Mouse (Mus musculus) liver, postnatal 0 days (tissue): ENCODE data around the gene Csk. TPM values are rescaled to one million over a fixed set of nuclear protein-coding genes. Genes with fewer than 3 reads are reported as not detected.

Experiments
- ATAC-seq: fragments of 200-750 bp; cut with Nextera tagmentation; 2 replicates; pipeline ENCODE4 v1.8.0; 2017; ENCODE audit warnings: mild to moderate bottlenecking, moderate library complexity
- DNase-seq: peaks from one replicate; pipeline ENCODE4 v3.0.0-alpha.2; 2016
- H3K27ac ChIP-seq: fragments of 300-500 bp; sonication (generic); 2 replicates; pipeline ENCODE4 v1.5.1; 2014; ENCODE audit warnings: antibody characterized with exemption, moderate library complexity, mild to moderate bottlenecking, low read depth
- H3K27me3 ChIP-seq: fragments of 300-500 bp; sonication (generic); 2 replicates; pipeline ENCODE4 v1.6.1; 2014; ENCODE audit warnings: low read length, control low read depth, mixed read lengths; ENCODE audit not compliant: insufficient read depth
- H3K36me3 ChIP-seq: fragments of 300-500 bp; sonication (generic); replicated peaks from 2 replicates; pipeline ENCODE4 v1.6.1; 2014; ENCODE audit warnings: mild to moderate bottlenecking, control low read depth, low read length, moderate library complexity, mixed read lengths; ENCODE audit not compliant: insufficient read depth
- H3K4me1 ChIP-seq: fragments of 300-500 bp; sonication (generic); 2 replicates; pipeline ENCODE4 v1.6.1; 2014; ENCODE audit warnings: antibody characterized with exemption, mild to moderate bottlenecking, control low read depth; ENCODE audit not compliant: insufficient read depth
- H3K4me2 ChIP-seq: fragments of 300-500 bp; sonication (generic); 2 replicates; pipeline ENCODE4 v1.6.1; 2014; ENCODE audit warnings: low read depth, mild to moderate bottlenecking, low read length, moderate library complexity, mixed read lengths
- H3K4me3 ChIP-seq: fragments of 300-500 bp; sonication (generic); 2 replicates; pipeline ENCODE4 v1.5.1; 2014; ENCODE audit warnings: low read depth, low read length
- H3K9ac ChIP-seq: fragments of 300-500 bp; sonication (generic); replicated peaks from 2 replicates; pipeline ENCODE4 v1.6.1; 2014; ENCODE audit warnings: mild to moderate bottlenecking, moderate library complexity
- H3K9me3 ChIP-seq: fragments of 300-500 bp; sonication (generic); 2 replicates; pipeline ENCODE4 v1.6.1; 2016; ENCODE audit warnings: mild to moderate bottlenecking, control low read depth, low read length, mixed read lengths
- CTCF ChIP-seq: sonication (generic); IDR thresholded peaks from 2 replicates; pipeline ENCODE4 v1.5.1; 2016; ENCODE audit warnings: antibody characterized with exemption, low read depth
- EP300 ChIP-seq: IDR thresholded peaks from 2 replicates; pipeline ENCODE4 v1.6.1; 2016; ENCODE audit warnings: antibody characterized with exemption, low read depth, mild to moderate bottlenecking
- WGBS: fragments of 180-500 bp; shearing (Covaris S2); extraction: QIAGEN DNeasy Blood & Tissue Kit; methylation state at CpG from one replicate; pipeline ENCODE4 v1.1.7; 2014; ENCODE audit not compliant: insufficient replicate concordance; 5-methylcytosine and 5-hydroxymethylcytosine counted together
- polyA plus RNA-seq: library from polyadenylated mRNA; unstranded; fragments of >200 nt; fragmentation: Nextera tagmentation; extraction: Ambion mirVana; gene quantifications from 2 replicates; pipeline ENCODE4 v1.2.1, GENCODE M21; 2015

Gene Csk
- polyA plus RNA-seq, 1 experiment from 2014 or later: 15.5 TPM

DNA sequence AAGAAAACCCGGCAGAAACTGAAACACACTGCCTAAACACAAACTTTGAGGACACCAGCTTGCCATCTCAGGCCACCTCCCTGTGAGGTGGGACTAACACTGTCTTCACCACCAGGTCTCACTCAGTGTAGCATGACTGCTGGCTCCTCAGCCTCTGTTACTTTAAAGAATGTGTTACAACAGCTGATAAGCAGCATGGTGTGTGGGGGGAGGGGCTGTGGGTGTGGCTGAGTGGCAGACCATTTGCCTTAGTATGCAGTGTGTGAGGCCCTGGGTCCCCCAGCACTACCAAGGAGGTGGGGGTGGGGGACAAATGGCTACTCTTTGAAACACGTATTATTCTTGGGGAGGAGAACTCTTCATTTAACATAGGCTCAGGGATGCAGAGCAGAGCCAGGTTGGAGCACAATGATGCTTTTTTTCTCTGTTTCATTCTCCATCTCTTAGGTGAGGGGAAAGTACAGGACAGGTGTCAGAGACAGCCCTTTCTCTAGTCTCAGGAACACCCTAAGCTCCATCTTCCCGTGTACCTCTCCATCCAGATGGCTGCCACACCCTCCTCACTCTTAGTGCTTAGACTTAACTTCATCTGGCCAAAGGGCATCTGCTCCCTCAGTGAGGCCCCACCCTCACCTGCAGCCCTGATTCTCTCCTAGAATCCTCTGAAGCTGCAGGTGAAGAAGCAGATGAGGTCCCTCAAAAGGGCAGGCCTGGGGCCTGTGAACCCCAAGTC lies 52.6 kb downstream of the Csk start:
- 8% methylated on average over 3 of the region's 3 CpGs for WGBS

DNA sequence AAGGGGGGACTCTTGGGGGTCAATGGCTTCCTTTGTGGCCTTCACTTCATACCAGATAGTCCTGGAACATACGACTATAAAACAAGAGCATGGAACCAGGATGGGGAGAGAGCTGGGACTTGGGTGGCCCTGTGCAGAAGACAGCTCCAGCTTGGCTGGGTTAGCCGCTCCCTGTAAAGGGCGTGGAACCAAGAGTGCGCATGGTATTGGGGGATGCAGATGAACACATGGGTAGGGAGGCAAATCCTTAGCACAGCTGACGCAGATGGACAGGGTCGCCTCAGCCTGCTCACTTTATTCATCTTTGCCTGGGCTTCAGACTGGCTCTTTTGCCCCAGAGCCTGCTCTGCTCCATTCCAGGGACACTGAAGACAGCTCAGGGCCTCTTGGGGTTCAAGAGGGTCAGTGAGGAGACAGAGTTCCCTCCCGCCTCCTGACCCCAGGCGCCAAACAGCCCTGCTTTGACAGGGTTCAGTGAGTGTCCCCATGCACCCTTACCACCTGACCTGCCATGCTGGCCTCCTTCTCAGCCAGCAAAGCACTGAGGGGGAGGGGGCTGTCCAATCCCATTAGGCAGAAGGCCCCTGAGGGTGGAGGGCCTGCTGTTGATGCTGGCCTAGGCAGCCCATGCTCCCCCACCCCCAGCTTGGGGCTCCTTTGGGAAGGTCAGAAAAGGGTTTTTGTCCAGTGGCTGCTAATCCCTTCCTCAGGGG lies 54.4 kb downstream of the Csk start:
- no peak overlapping the region for H3K4me3 ChIP-seq
- TF ChIP-seq EP300 (no peak), CTCF (no peak)
- DNase-seq (no peak), ATAC-seq (no peak)
- H3K27ac ChIP-seq: no peak overlapping the region
- H3K9me3 ChIP-seq: no peaks in the 10 kb centered on the region
- no peak overlapping the region for H3K9ac ChIP-seq
- no peak overlapping the region for H3K4me2 ChIP-seq
- peaks cover 13% of the 10 kb centered on the region; the same call in 1 of the 2 replicates for H3K36me3 ChIP-seq
- no peaks in the 10 kb centered on the region; the same call in 1 of the 2 replicates for H3K4me1 ChIP-seq
- H3K27me3 ChIP-seq: peaks cover 3% of the 10 kb centered on the region; the same call in 1 of the 2 replicates
- 66% methylated on average over 8 of the region's 8 CpGs for WGBS

More for the DNA sequence above, 52.6 kb downstream of the Csk start:
- ATAC-seq (no peak), DNase-seq (peak; percentile 50)
- Histone ChIP-seq H3K27ac (no peak overlapping the region), H3K9me3 (no peaks in the 10 kb centered on the region), H3K27me3 (peaks cover 12% of the 10 kb centered on the region), H3K4me3 (no peak overlapping the region), H3K4me1 (no peaks in the 10 kb centered on the region; the same call in 1 of the 2 replicates), H3K4me2 (no peak overlapping the region), H3K9ac (no peak overlapping the region), H3K36me3 (no peaks in the 10 kb centered on the region)
- TF ChIP-seq CTCF (no peak), EP300 (no peak)

DNA sequence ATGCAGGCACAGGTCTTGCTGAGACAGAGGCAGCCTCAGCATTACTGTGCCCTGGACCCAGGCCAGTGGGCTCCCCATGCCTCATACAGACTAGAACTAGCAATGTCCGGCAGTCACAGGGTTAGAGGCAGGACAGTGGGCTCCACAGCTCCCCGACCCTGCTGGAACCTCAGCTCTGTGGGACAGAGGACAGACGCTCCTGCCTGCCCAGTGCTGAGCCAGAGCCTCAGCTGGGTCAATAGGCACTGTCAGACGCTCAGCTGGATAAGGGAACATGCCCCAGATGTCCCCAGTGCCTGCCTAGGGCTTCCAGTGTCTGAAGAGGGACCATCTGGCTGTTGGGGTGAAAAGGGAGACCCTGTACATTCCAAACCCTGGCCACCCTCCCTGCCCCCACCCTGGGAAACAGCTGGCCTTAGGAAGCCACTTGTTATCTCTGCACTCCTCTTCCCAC lies 55.5 kb downstream of the Csk start:
- no peak for DNase-seq
- ATAC-seq: no peak
- Histone ChIP-seq H3K4me1 (no peaks in the 10 kb centered on the region; the same call in 1 of the 2 replicates), H3K4me3 (no peak overlapping the region), H3K9ac (no peak overlapping the region), H3K4me2 (no peak overlapping the region), H3K27me3 (no peaks in the 10 kb centered on the region), H3K9me3 (no peaks in the 10 kb centered on the region), H3K27ac (peak overlapping the region; percentile 22; the same call in 1 of the 2 replicates), H3K36me3 (peaks cover 17% of the 10 kb centered on the region; the same call in 1 of the 2 replicates)
- WGBS: 48% methylated on average over 4 of the region's 4 CpGs
- TF ChIP-seq EP300 (no peak), CTCF (no peak)

DNA sequence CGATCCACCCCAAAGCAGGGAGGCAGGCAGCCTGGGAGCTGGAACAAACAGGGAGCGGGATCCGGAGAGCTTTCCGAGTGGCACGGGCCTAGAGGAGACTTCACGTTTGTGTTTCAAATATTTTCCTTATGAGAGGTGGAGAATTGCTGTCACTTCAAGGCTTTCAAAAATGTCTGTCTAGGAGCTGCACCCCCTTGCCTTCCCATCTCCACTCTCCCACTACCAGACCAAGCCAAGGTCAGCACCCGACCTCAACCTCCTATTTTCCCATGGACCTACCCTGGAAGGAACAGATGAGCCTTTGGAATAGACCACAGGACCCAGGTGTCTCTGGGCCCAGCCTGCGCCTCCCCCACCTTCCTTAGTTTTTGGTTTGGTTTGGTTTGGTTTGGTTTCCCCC lies 56.2 kb downstream of the Csk start:
- ATAC-seq: no peak

DNA sequence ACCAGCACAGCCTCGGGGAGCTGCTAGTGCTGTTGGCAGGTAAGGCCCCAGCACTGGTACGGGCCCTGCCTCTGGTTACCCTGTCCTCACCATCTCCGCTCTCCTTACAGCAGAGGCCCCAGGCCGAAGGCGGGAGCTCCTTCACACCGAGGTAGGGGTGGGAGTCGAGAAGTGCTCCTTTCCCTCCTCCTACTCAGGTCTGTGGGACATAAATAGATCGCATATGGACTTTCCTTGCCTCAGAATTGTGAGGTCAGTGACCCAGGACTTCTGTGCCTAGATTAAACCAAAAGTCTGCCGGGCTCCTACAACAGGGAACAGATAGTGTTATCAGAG lies 59.3 kb downstream of the Csk start:
- ATAC-seq: no peak
- H3K36me3 ChIP-seq: peaks cover 21% of the 10 kb centered on the region; the same call in 1 of the 2 replicates
- WGBS: 71% methylated on average over 9 of the region's 9 CpGs
- TF ChIP-seq EP300: no peak
- no peak for TF ChIP-seq CTCF
- DNase-seq: no peak
- H3K27ac ChIP-seq: no peak overlapping the region
- no peaks in the 10 kb centered on the region for H3K27me3 ChIP-seq
- H3K4me2 ChIP-seq: no peak overlapping the region
- H3K9ac ChIP-seq: no peak overlapping the region
- H3K4me1 ChIP-seq: peaks cover 6% of the 10 kb centered on the region
- no peaks in the 10 kb centered on the region for H3K9me3 ChIP-seq
- no peak overlapping the region for H3K4me3 ChIP-seq

More for the DNA sequence above, 56.2 kb downstream of the Csk start:
- no peak for TF ChIP-seq EP300
- no peak for TF ChIP-seq CTCF
- H3K4me1 ChIP-seq: no peaks in the 10 kb centered on the region; the same call in 1 of the 2 replicates
- H3K27me3 ChIP-seq: no peaks in the 10 kb centered on the region
- H3K27ac ChIP-seq: no peak overlapping the region
- H3K9me3 ChIP-seq: no peaks in the 10 kb centered on the region
- H3K4me2 ChIP-seq: no peak overlapping the region
- DNase-seq: no peak
- WGBS: 84% methylated on average over 8 of the region's 8 CpGs
- no peak overlapping the region for H3K4me3 ChIP-seq
- H3K9ac ChIP-seq: no peak overlapping the region
- H3K36me3 ChIP-seq: peaks cover 21% of the 10 kb centered on the region; the same call in 1 of the 2 replicates

DNA sequence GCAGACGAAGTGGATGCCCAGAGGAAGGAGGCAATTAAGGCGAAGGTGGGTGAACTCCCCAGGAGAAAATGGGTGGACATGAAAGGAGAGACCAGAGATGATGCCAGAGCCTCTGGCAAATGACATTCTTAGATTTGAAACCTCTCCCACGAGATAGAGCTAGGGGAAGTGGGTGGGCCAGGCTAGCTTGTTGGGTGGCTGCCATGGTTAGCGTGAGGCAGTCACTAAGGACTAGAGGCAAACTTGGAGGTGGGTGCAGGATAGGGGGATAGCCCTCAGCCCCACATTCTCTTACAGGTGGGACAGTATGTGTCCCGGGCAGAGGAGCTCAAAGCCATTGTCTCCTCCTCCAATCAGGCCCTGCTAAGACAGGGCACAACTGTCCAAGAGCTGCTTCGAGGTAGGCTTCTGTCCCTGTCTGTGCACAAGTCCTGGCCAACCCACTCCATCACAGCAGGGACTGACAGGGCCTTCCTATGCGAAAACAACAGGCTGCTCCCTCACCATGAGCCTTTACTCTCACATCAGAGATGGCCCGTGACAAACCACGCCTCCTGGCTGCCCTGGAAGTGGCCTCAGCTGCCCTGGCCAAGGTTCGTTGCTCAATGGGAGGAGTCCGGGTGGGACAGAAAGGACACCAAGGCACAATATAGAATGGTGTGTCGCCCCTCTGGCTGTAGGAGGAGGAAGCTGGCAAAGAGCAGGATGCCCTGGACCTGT lies 59.8 kb downstream of the Csk start:
- Histone ChIP-seq H3K4me3 (no peak overlapping the region), H3K27me3 (no peaks in the 10 kb centered on the region), H3K27ac (no peak overlapping the region), H3K9ac (no peak overlapping the region), H3K36me3 (peaks cover 21% of the 10 kb centered on the region; the same call in 1 of the 2 replicates), H3K9me3 (no peaks in the 10 kb centered on the region), H3K4me2 (no peak overlapping the region), H3K4me1 (peaks cover 11% of the 10 kb centered on the region)
- TF ChIP-seq CTCF (no peak), EP300 (no peak)
- 62% methylated on average over 12 of the region's 12 CpGs for WGBS
- peak; percentile 36 for DNase-seq
- no peak for ATAC-seq
